Mouse (Mus musculus): ENCODE data around the gene Ninj1. TPM values are rescaled to one million over a fixed set of nuclear protein-coding genes. Genes with fewer than 3 reads are reported as not detected.
A peak's percentile ranks its signal among the peaks of the same experiment; 100 is the strongest.

Ninj1 gene
- polyA plus RNA-seq (2015; fragmentation: Nextera tagmentation; extraction: Ambion mirVana) = 48.7 and 57.1 TPM in 2 replicates

DNA sequence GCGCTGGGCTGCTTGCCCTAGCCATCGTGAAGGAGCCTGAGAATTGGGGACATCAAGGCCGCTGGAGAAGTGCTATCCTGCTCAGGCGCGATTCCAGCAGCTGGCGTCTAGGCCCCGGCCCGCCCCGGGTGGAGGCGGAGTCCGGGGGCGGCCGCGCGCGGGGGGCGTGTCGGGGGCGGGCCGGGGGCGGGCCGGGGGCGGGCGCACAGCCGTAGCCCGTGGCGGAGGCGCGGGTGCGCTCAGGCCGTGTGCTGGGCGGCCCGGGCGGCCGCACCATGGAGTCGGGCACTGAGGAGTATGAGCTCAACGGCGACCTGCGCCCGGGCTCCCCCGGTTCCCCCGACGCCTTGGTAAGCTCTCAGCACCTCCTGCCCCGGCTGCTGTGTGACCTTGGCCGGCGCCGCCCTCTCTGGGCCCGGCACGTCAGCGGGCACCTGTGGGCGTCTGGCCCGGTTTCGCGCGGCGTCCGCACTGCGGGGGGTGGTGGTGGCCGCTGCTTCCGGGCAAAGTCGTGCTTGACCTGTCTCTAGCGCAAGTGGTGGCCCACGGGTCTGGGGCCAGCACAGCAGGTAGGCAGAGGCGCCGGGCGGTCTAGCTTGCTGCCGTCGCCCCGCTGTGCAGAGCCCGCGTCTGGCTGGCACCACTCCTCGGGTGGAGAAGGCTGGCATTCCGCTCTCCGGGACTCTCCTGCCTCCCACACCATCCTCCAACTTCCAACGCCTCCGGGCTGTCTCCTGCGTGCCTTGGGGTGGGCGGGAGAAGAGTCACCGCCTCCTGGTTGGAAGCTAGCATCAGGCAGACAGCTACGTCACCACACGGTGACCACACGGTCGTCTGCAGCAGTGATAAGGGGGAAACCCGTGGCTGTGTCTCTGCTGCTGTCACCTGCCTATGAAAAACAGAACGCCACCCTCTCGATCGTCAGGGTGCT lies at the start of gene Ninj1:
TSS of gene Ninj1 (plus strand) at position 198 of the 931 bp plus-strand sequence.
- ATAC-seq (ENCODE audit: insufficient read depth) = peak; percentile 86
- Histone ChIP-seq H3K4me1 (replicated peaks) (peaks cover 64% of the 10 kb centered on the region), H3K36me3 (replicated peaks) (no peaks in the 10 kb centered on the region), H3K27ac (replicated peaks) (peak within 1 kb of the TSS; percentile 86), H3K27me3 (no peaks in the 10 kb centered on the region), H3K4me2 (peak within 1 kb of the TSS; percentile 99), H3K9me3 (replicated peaks) (no peaks in the 10 kb centered on the region), H3K9ac (peak within 1 kb of the TSS; percentile 72), H3K4me3 (replicated peaks) (peak within 1 kb of the TSS; percentile 78)
- 1% methylated on average over 87 of the region's 87 CpGs for whole genome bisulfite sequencing (ENCODE audit: insufficient replicate concordance)

DNA sequence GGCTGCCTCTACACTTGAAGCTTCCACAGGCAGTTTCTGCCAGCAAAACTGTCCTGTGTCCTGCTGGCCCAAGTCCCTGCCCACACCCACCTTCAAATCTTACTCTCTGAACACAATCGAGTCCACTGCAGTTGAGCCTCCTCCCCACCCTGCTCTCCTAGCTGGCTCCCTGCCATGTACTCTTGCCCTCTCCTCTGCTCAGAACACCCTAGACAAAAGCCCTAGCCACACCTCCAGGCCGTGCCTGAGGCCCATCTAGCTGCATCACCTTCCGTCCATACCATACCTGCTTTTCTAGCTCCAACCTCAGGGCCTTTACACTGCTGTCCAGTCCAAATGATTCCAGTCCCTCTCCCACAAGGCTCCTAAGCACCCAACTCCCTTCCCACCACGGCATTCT lies 46.7 kb upstream of the Ninj1 start:
- Histone ChIP-seq H3K27me3 (peaks cover 29% of the 10 kb centered on the region), H3K9ac (no peak overlapping the region), H3K9me3 (replicated peaks) (no peaks in the 10 kb centered on the region), H3K4me2 (no peak overlapping the region), H3K27ac (replicated peaks) (no peak overlapping the region), H3K36me3 (replicated peaks) (no peaks in the 10 kb centered on the region), H3K4me3 (replicated peaks) (no peak overlapping the region), H3K4me1 (replicated peaks) (no peaks in the 10 kb centered on the region)
- WGBS (ENCODE audit: insufficient replicate concordance) = 47% methylated on average over 4 of the region's 4 CpGs
- no peak for ATAC-seq (ENCODE audit: insufficient read depth)

DNA sequence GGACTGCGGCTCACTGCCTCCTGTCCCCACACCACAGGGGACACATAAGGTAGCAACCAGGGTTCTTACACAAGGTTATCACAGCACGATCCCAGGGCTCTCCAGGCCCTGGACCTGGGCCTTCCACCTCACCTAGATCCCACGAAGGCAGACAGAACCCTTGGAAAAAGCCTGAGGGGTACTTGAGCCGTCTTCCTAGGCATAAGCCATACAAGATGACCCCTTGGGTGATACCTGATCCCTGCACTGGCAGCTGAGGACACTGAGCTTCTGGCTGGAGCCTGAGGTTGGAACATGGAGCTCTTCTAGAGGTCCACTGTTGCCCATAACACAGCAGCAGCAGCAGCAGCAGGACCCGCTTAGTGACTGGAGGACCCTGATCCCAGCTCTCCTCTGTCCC lies 44.9 kb upstream of the Ninj1 start:
- H3K36me3 ChIP-seq (replicated peaks) = no peaks in the 10 kb centered on the region
- no peak overlapping the region for H3K9ac ChIP-seq
- WGBS (ENCODE audit: insufficient replicate concordance) = 61% methylated on average over 5 of the region's 5 CpGs
- H3K4me3 ChIP-seq (replicated peaks) = no peak overlapping the region
- no peak for ATAC-seq (ENCODE audit: insufficient read depth)
- peaks cover 8% of the 10 kb centered on the region for H3K4me1 ChIP-seq (replicated peaks)
- H3K27ac ChIP-seq (replicated peaks) = no peak overlapping the region
- H3K9me3 ChIP-seq (replicated peaks) = no peaks in the 10 kb centered on the region
- H3K4me2 ChIP-seq = no peak overlapping the region
- H3K27me3 ChIP-seq = peaks cover 47% of the 10 kb centered on the region

GRCm38 (mm10) chr13:49143323-49143722 lies 44.0 kb upstream of the Ninj1 start:
- Histone ChIP-seq H3K4me2 (no peak overlapping the region), H3K36me3 (replicated peaks) (no peaks in the 10 kb centered on the region), H3K9ac (no peak overlapping the region), H3K27ac (replicated peaks) (no peak overlapping the region), H3K9me3 (replicated peaks) (no peaks in the 10 kb centered on the region), H3K27me3 (peaks cover 56% of the 10 kb centered on the region), H3K4me3 (replicated peaks) (no peak overlapping the region), H3K4me1 (replicated peaks) (peaks cover 16% of the 10 kb centered on the region)
- 71% methylated on average over 7 of the region's 7 CpGs for WGBS (ENCODE audit: insufficient replicate concordance)
- no peak for ATAC-seq (ENCODE audit: insufficient read depth)

- 55% methylated on average over 6 of the region's 6 CpGs for WGBS (ENCODE audit: insufficient replicate concordance)
- Histone ChIP-seq H3K27me3 (peaks cover 68% of the 10 kb centered on the region), H3K27ac (replicated peaks) (no peak overlapping the region), H3K4me3 (replicated peaks) (no peak overlapping the region), H3K4me1 (replicated peaks) (peaks cover 16% of the 10 kb centered on the region), H3K9ac (no peak overlapping the region), H3K9me3 (replicated peaks) (no peaks in the 10 kb centered on the region), H3K4me2 (no peak overlapping the region), H3K36me3 (replicated peaks) (no peaks in the 10 kb centered on the region)
- ATAC-seq (ENCODE audit: insufficient read depth) = no peak
Observed at GRCm38 (mm10) chr13:49144451-49144850, 42.8 kb upstream of the Ninj1 start.

GRCm38 (mm10) chr13:49145396-49145795 lies 41.9 kb upstream of the Ninj1 start:
- Histone ChIP-seq H3K27me3 (peaks cover 77% of the 10 kb centered on the region), H3K4me1 (replicated peaks) (peaks cover 16% of the 10 kb centered on the region), H3K4me3 (replicated peaks) (no peak overlapping the region), H3K9ac (no peak overlapping the region), H3K9me3 (replicated peaks) (no peaks in the 10 kb centered on the region), H3K36me3 (replicated peaks) (no peaks in the 10 kb centered on the region), H3K4me2 (no peak overlapping the region), H3K27ac (replicated peaks) (no peak overlapping the region)
- 34% methylated on average over 7 of the region's 7 CpGs for WGBS (ENCODE audit: insufficient replicate concordance)
- ATAC-seq (ENCODE audit: insufficient read depth) = no peak

DNA sequence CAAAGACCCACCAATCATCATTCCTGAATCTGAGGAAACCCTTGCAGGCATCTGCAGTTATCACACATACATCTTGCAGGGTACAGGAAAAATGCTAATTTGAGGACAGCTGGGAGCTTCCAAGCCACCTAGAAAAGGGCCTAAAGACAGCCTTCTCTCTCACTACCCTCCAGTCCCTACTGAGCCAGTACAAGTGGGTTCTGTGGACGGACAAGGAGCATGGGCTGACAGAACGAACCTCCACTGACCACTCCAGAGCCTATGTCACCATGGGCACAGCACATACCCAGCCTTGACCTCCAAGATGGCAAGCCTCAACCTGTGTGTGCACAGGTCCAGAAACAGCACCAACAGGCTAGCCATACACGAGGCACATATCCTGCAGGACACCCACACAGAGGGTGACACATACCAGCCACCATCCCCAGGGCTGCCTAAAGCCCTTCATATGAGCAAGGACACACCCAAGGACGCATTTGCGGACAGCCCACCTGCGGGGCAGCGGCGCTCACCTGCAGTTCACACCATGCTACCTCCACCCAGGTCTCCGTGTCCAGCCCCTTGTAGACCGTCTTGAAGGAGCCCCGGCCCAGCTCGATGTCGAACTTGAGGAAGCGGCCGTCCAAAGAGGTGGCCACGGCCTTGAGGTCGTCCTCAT lies 41.1 kb upstream of the Ninj1 start:
- Histone ChIP-seq H3K9me3 (replicated peaks) (no peaks in the 10 kb centered on the region), H3K36me3 (replicated peaks) (no peaks in the 10 kb centered on the region), H3K27ac (replicated peaks) (no peak overlapping the region), H3K4me2 (peak overlapping the region; percentile 74), H3K27me3 (peaks cover 85% of the 10 kb centered on the region), H3K4me1 (replicated peaks) (peaks cover 16% of the 10 kb centered on the region), H3K4me3 (replicated peaks) (peak overlapping the region; percentile 53; the same call in 1 of the 2 replicates), H3K9ac (no peak overlapping the region)
- ATAC-seq (ENCODE audit: insufficient read depth) = 0 out of 2 replicates have a peak, but pooled peaks have one; percentile 17
- WGBS (ENCODE audit: insufficient replicate concordance) = 17% methylated on average over 17 of the region's 17 CpGs

GRCm38 (mm10) chr13:49146698-49147006 lies 40.6 kb upstream of the Ninj1 start:
- H3K27me3 ChIP-seq = peaks cover 88% of the 10 kb centered on the region
- no peak for ATAC-seq (ENCODE audit: insufficient read depth)
- peak overlapping the region; percentile 74 for H3K4me2 ChIP-seq
- H3K9ac ChIP-seq = no peak overlapping the region
- 1% methylated on average over 42 of the region's 44 CpGs for WGBS (ENCODE audit: insufficient replicate concordance)
- H3K27ac ChIP-seq (replicated peaks) = no peak overlapping the region
- H3K9me3 ChIP-seq (replicated peaks) = no peaks in the 10 kb centered on the region
- H3K4me3 ChIP-seq (replicated peaks) = peak overlapping the region; percentile 53
- no peaks in the 10 kb centered on the region for H3K36me3 ChIP-seq (replicated peaks)
- peaks cover 16% of the 10 kb centered on the region for H3K4me1 ChIP-seq (replicated peaks)

GRCm38 (mm10) chr13:49147007-49147857 lies 40.1 kb upstream of the Ninj1 start:
- Histone ChIP-seq H3K4me3 (replicated peaks) (peak overlapping the region; percentile 53), H3K9me3 (replicated peaks) (no peaks in the 10 kb centered on the region), H3K4me2 (peak overlapping the region; percentile 74), H3K27ac (replicated peaks) (no peak overlapping the region), H3K9ac (no peak overlapping the region), H3K36me3 (replicated peaks) (no peaks in the 10 kb centered on the region), H3K4me1 (replicated peaks) (peaks cover 16% of the 10 kb centered on the region), H3K27me3 (peaks cover 88% of the 10 kb centered on the region)
- ATAC-seq (ENCODE audit: insufficient read depth) = peak; percentile 36; the same call in 1 of the 2 replicates
- under 1% methylated on average over 97 of the region's 98 CpGs for WGBS (ENCODE audit: insufficient replicate concordance)

- H3K9me3 ChIP-seq (replicated peaks) = no peaks in the 10 kb centered on the region
- under 1% methylated on average over 43 of the region's 43 CpGs for WGBS (ENCODE audit: insufficient replicate concordance)
- ATAC-seq (ENCODE audit: insufficient read depth) = peak; percentile 22; the same call in 1 of the 2 replicates
- H3K36me3 ChIP-seq (replicated peaks) = no peaks in the 10 kb centered on the region
- H3K9ac ChIP-seq = no peak within 1 kb of the TSS
- no peak within 1 kb of the TSS for H3K27ac ChIP-seq (replicated peaks)
- H3K27me3 ChIP-seq = peaks cover 83% of the 10 kb centered on the region
- peak within 1 kb of the TSS; percentile 53 for H3K4me3 ChIP-seq (replicated peaks)
- H3K4me1 ChIP-seq (replicated peaks) = peaks cover 16% of the 10 kb centered on the region
- peak within 1 kb of the TSS; percentile 74 for H3K4me2 ChIP-seq
Observed at GRCm38 (mm10) chr13:49147858-49148226, 39.4 kb upstream of the Ninj1 start, which contains the start of gene Wnk2. Wnk2 (minus strand) TSS chr13:49148014.
